Mouse (Mus musculus) heart, postnatal 4 days (tissue): ENCODE measurements around the gene Tub. TPM values are rescaled to one million over a fixed set of nuclear protein-coding genes. Genes with fewer than 3 reads are reported as not detected.

Experiments used
- DNase-seq: peaks from one replicate; pipeline ENCODE4 v3.0.0; 2021
- total RNA-seq, 2 experiments: library from RNA; stranded (reverse); gene quantifications; 2 replicates each; pipeline ENCODE4 v1.2.3; 2021

The Tub gene
- total RNA-seq, result under 1 TPM; 0.81 to 0.83 TPM

- peak; percentile 53 for DNase-seq
These were observed at the start of gene Tub for GRCm38 (mm10) chr7:108950312-108950761. Tub (plus strand) TSS chr7:108950338.

- no peak for DNase-seq
These were observed 46.2 kb upstream of the Tub start for GRCm38 (mm10) chr7:108903969-108904368.

GRCm38 (mm10) chr7:108927043-108927442, 23.1 kb upstream of the Tub start:
- no peak for DNase-seq

- no peak for DNase-seq
These were observed 21.6 kb upstream of the Tub start for GRCm38 (mm10) chr7:108928280-108929188.

- no peak for DNase-seq
These were observed 20.3 kb upstream of the Tub start, which contains the start of gene Nlrp10 for GRCm38 (mm10) chr7:108929726-108930393. Nlrp10 (minus strand) TSS chr7:108930178.

- peak; percentile 95 for DNase-seq
These were observed 16.1 kb upstream of the Tub start, which contains the start of gene Eif3f for GRCm38 (mm10) chr7:108933794-108934731. Eif3f (plus strand) TSS chr7:108934417.

GRCm38 (mm10) chr7:108934836-108935235, 15.3 kb upstream of the Tub start:
- no peak for DNase-seq

- DNase-seq, result no peak
These were observed 14.7 kb upstream of the Tub start for GRCm38 (mm10) chr7:108935411-108935810.

- DNase-seq, result no peak
These were observed 13.5 kb upstream of the Tub start for GRCm38 (mm10) chr7:108936591-108936990.

- DNase-seq, result no peak
These were observed 8.7 kb upstream of the Tub start for GRCm38 (mm10) chr7:108941466-108941865.

- peak; percentile 40 for DNase-seq
These were observed 6.1 kb upstream of the Tub start for GRCm38 (mm10) chr7:108944002-108944401.

- DNase-seq, result no peak
These were observed 1.5 kb upstream of the Tub start for GRCm38 (mm10) chr7:108948611-108949010.

GRCm38 (mm10) chr7:108949301-108949700, 837 bp upstream of the Tub start:
- DNase-seq, result no peak

GRCm38 (mm10) chr7:108950762-108951331, 709 bp downstream of the Tub start:
- no peak for DNase-seq

- no peak for DNase-seq
These were observed 2.7 kb downstream of the Tub start for GRCm38 (mm10) chr7:108952801-108953200.

GRCm38 (mm10) chr7:108954185-108954584, 4.0 kb downstream of the Tub start:
- DNase-seq, result peak; percentile 14

GRCm38 (mm10) chr7:108957734-108958133, 7.6 kb downstream of the Tub start:
- DNase-seq, result no peak

- DNase-seq, result no peak
These were observed 15.8 kb downstream of the Tub start for GRCm38 (mm10) chr7:108965968-108966367.

- peak; percentile 58 for DNase-seq
These were observed 16.7 kb downstream of the Tub start for GRCm38 (mm10) chr7:108966742-108967362.

- DNase-seq, result no peak
These were observed 18.1 kb downstream of the Tub start for GRCm38 (mm10) chr7:108968201-108968600.

- no peak for DNase-seq
These were observed 22.1 kb downstream of the Tub start for GRCm38 (mm10) chr7:108972273-108972672.
